Mouse (Mus musculus) kidney, embryonic 16.5 days (tissue): ENCODE data around the gene Phf5a. TPM values are rescaled to one million over a fixed set of nuclear protein-coding genes. Genes with fewer than 3 reads are reported as not detected.
A peak's percentile ranks its signal among the peaks of the same experiment; 100 is the strongest.

ENCODE experiments used
- ATAC-seq: fragments of 200-750 bp; cut with Nextera tagmentation; 2 replicates; pipeline ENCODE4 v1.8.0; 2017; ENCODE audit warnings: moderate TSS enrichment; ENCODE audit not compliant: low FRiP score, low TSS enrichment
- H3K27ac ChIP-seq: fragments of 300-500 bp; sonication (generic); 2 replicates; pipeline ENCODE4 v1.5.1; 2014; ENCODE audit warnings: low read length
- H3K27me3 ChIP-seq: fragments of 300-500 bp; sonication (generic); 2 replicates; pipeline ENCODE4 v1.6.1; 2014; ENCODE audit warnings: low read length, control low read depth, mixed read lengths; ENCODE audit not compliant: insufficient read depth
- H3K36me3 ChIP-seq: fragments of 300-500 bp; sonication (generic); 2 replicates; pipeline ENCODE4 v1.6.1; 2014; ENCODE audit warnings: low read length, control low read depth, mixed read lengths; ENCODE audit not compliant: insufficient read depth
- H3K4me1 ChIP-seq: fragments of 300-500 bp; sonication (generic); 2 replicates; pipeline ENCODE4 v1.6.1; 2014; ENCODE audit warnings: low read length, control low read depth, mixed read lengths; ENCODE audit not compliant: insufficient read depth
- H3K4me2 ChIP-seq: fragments of 300-500 bp; sonication (generic); replicated peaks from 2 replicates; pipeline ENCODE4 v1.6.1; 2014; ENCODE audit warnings: low read depth, low read length
- H3K4me3 ChIP-seq: fragments of 300-500 bp; sonication (generic); 2 replicates; pipeline ENCODE4 v1.5.1; 2014; ENCODE audit warnings: mild to moderate bottlenecking, low read length
- H3K9ac ChIP-seq: fragments of 300-500 bp; sonication (generic); replicated peaks from 2 replicates; pipeline ENCODE4 v1.6.1; 2014; ENCODE audit warnings: low read length
- H3K9me3 ChIP-seq: fragments of 300-500 bp; sonication (generic); 2 replicates; pipeline ENCODE4 v1.6.1; 2016; ENCODE audit warnings: low read length, control low read depth
- WGBS: fragments of 180-500 bp; shearing (Covaris S2); extraction: QIAGEN DNeasy Blood & Tissue Kit; methylation state at CpG from one replicate; pipeline ENCODE4 v1.1.7; 2014; 5-methylcytosine and 5-hydroxymethylcytosine counted together
- polyA plus RNA-seq: library from polyadenylated mRNA; unstranded; fragments of >200 nt; fragmentation: Nextera tagmentation; extraction: Ambion mirVana; gene quantifications from 2 replicates; pipeline ENCODE4 v1.2.1, GENCODE M21; 2015

The Phf5a gene
- polyA plus RNA-seq, 1 experiment from 2014 or later = 172 TPM

DNA sequence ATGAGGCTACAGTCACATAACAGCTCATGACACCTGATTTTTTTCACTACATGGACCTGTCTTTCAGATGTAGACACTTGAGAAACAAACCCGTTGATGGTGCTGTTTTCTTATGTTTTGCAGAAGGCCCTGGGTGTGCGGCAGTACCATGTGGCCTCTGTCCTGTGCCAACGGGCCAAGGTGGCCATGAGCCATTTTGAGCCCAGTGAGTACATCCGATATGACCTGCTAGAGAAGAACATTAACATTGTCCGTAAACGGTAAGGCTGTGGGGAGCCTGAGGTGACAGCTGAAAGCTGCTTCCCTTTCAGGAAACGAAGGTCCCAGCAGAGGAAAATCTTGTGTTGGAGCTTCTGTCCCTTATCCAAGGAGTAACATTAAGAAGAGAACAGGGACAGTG is 17.5 kb upstream of the Phf5a start:
- Histone ChIP-seq H3K9me3 (no peaks in the 10 kb centered on the region), H3K27ac (no peak overlapping the region), H3K4me2 (no peak overlapping the region), H3K9ac (no peak overlapping the region), H3K27me3 (no peaks in the 10 kb centered on the region), H3K4me1 (peaks cover 20% of the 10 kb centered on the region), H3K36me3 (peaks cover 38% of the 10 kb centered on the region), H3K4me3 (no peak overlapping the region)
- WGBS = 92% methylated on average over 7 of the region's 7 CpGs
- no peak for ATAC-seq

DNA sequence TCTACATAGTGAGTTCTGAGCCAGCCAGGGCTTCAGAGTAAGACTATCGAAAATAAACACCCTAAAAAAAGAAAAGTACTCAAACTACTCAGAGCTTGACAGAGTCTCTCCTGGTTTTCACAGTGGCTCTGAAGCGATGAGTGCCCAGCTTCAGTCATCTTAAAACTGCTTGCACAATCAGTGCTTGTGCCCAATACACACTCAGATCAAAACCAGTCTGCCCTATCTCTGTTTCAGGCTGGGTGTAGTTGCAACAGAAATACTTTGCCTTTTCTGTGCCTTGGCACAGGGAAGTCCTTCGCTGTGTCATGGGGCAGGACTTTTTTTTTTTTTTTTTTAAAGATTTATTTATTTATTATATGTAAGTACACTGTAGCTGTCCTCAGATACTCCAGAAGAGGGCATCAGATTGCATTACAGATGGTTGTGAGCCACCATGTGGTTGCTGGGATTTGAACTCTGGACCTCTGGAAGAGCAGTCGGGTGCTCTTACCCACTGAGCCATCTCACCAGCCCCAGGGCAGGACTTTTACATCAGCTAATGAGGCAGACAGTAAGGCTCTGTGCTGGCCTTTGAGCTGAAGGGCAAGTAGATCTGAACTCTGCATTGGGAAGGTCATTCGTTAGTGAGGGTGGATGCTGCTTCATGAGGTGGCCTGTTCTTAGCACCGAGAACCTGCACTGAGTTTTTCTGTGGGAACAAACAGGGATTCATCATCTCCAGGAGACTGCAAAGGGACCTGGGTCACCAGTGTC is 15.3 kb upstream of the Phf5a start:
- Histone ChIP-seq H3K4me2 (no peak overlapping the region), H3K4me1 (peaks cover 20% of the 10 kb centered on the region), H3K4me3 (no peak overlapping the region), H3K36me3 (peaks cover 29% of the 10 kb centered on the region), H3K27ac (peak overlapping the region; percentile 51; the same call in 1 of the 2 replicates), H3K9ac (no peak overlapping the region), H3K9me3 (no peaks in the 10 kb centered on the region), H3K27me3 (no peaks in the 10 kb centered on the region)
- ATAC-seq = no peak
- 86% methylated on average over 6 of the region's 6 CpGs for WGBS

GRCm38 (mm10) chr15:81885418-81885934 is 13.8 kb upstream of the Phf5a start:
- peak; percentile 74 for ATAC-seq
- peak overlapping the region; percentile 51 for H3K27ac ChIP-seq

DNA sequence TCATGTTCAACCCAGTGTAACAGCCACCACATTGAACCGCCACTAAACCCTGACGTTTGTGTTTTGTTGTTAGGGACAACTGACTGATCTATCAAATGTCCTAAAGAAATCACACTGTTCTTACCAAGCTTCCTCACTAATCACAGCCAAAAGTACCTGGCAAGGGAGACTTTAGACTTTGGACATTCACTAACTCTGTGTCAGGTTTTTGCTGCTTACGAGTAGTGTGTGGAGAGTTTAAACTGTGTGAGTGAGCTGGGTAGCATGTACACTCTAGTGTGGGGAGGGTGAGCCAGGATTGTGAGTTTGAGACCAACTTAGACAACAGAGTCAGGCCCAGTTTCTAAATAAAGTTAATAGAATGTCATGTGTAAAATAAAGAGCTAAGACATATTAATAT is 10.6 kb upstream of the Phf5a start:
- H3K4me2 ChIP-seq = no peak overlapping the region
- H3K27ac ChIP-seq = no peak overlapping the region
- peaks cover 5% of the 10 kb centered on the region; the same call in 1 of the 2 replicates for H3K36me3 ChIP-seq
- no peak overlapping the region for H3K4me3 ChIP-seq
- ATAC-seq = no peak
- H3K9ac ChIP-seq = no peak overlapping the region
- H3K4me1 ChIP-seq = peaks cover 28% of the 10 kb centered on the region
- no peaks in the 10 kb centered on the region for H3K27me3 ChIP-seq
- no peaks in the 10 kb centered on the region for H3K9me3 ChIP-seq
- WGBS = 82% methylated on average over 3 of the region's 3 CpGs

More at GRCm38 (mm10) chr15:81885418-81885934, 13.8 kb upstream of the Phf5a start:
- no peak overlapping the region for H3K4me3 ChIP-seq
- no peak overlapping the region for H3K9ac ChIP-seq
- no peak overlapping the region for H3K4me2 ChIP-seq
- H3K4me1 ChIP-seq = peaks cover 22% of the 10 kb centered on the region
- WGBS = 47% methylated on average over 3 of the region's 3 CpGs
- H3K9me3 ChIP-seq = no peaks in the 10 kb centered on the region
- peaks cover 17% of the 10 kb centered on the region for H3K36me3 ChIP-seq
- no peaks in the 10 kb centered on the region for H3K27me3 ChIP-seq

DNA sequence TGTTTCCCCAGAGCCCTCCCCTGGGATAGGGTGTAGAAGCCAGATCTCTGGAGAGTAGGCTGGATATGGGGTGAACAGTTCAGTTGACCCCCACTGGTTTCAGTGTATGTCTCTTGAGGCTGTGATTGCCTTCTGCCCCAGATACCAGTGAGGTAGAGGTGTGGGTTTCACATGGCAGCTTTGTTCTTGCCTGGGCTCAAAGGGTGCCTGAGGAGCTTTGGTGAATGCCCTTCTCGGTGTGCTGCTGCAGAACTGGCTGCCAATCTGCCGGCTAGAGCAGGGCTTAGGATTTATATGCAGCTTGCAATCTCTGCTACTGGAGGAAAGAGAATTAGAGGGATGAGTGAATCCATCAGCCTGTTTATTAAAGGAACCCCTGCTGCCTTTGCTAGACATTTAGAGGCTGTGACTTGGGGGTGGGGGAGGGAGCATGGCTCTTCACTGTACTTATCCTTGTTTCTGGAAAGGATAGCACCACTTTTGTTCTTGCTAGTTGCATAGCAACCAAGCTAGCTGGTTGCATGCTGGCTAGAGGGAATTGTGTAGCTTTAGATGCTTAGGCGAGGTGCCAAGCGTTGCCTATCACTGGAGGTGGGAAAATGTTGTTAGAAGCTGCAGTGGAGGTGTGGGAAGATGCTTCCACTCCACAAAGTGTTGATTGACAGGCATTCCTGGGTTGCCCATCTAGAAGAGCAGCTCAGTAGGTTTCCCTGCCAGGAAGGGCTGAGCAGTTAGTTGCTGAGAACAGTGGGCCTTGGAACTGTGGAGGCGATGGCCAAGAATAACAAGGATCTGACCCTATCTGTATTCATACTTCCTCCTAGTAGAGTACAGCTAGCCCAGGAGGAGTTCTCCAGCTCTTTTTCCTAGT is 8.1 kb upstream of the Phf5a start:
- H3K4me1 ChIP-seq = peaks cover 11% of the 10 kb centered on the region
- 70% methylated on average over 5 of the region's 5 CpGs for WGBS
- no peaks in the 10 kb centered on the region for H3K9me3 ChIP-seq
- no peaks in the 10 kb centered on the region for H3K27me3 ChIP-seq
- no peak overlapping the region for H3K4me3 ChIP-seq
- no peak overlapping the region for H3K27ac ChIP-seq
- H3K4me2 ChIP-seq = no peak overlapping the region
- ATAC-seq = no peak
- no peaks in the 10 kb centered on the region for H3K36me3 ChIP-seq
- no peak overlapping the region for H3K9ac ChIP-seq

- H3K9ac ChIP-seq = peak within 1 kb of the TSS; percentile 81
- no peaks in the 10 kb centered on the region for H3K27me3 ChIP-seq
- H3K27ac ChIP-seq = peak within 1 kb of the TSS; percentile 97
- H3K9me3 ChIP-seq = no peaks in the 10 kb centered on the region
- ATAC-seq = peak; percentile 85
- WGBS = under 1% methylated on average over 53 of the region's 53 CpGs
- H3K4me2 ChIP-seq = peak within 1 kb of the TSS; percentile 76
- peaks cover 17% of the 10 kb centered on the region for H3K4me1 ChIP-seq
- H3K4me3 ChIP-seq = peak within 1 kb of the TSS; percentile 81
- peaks cover 32% of the 10 kb centered on the region for H3K36me3 ChIP-seq
These were observed 788 bp upstream of the Phf5a start, which contains the start of gene Aco2 for GRCm38 (mm10) chr15:81872262-81873136. Gene Aco2 (plus strand): TSS chr15:81872309.

GRCm38 (mm10) chr15:81869985-81870384 is 1.7 kb downstream of the Phf5a start:
- no peak overlapping the region for H3K4me2 ChIP-seq
- no peak overlapping the region for H3K9ac ChIP-seq
- WGBS = 98% methylated on average over 5 of the region's 5 CpGs
- peaks cover 17% of the 10 kb centered on the region for H3K4me1 ChIP-seq
- H3K9me3 ChIP-seq = no peaks in the 10 kb centered on the region
- H3K27ac ChIP-seq = no peak overlapping the region
- H3K27me3 ChIP-seq = no peaks in the 10 kb centered on the region
- ATAC-seq = no peak
- H3K36me3 ChIP-seq = peaks cover 53% of the 10 kb centered on the region
- no peak overlapping the region for H3K4me3 ChIP-seq

DNA sequence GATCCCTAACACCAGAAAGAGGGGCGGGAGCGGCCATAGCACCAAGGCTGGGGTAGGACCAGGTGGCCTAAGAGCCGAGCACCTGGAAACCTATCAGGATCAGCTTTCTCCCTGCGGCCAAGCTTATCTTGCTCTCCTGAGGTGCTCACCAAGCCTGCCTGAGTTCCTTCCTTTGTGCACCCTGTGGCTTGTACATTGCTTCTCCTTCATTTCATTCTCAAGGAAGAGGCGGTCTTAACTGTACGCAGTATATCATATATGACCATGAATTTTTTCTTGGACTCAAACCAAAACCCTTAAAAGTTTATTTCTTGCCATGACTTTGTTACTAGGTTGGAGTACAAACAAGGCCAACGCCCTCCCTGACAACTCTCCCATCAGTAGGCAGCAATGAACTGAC is 7.5 kb downstream of the Phf5a start:
- no peak for ATAC-seq

More for the DNA sequence above, 7.5 kb downstream of the Phf5a start:
- H3K4me1 ChIP-seq = peaks cover 8% of the 10 kb centered on the region; the same call in 1 of the 2 replicates
- H3K4me2 ChIP-seq = no peak overlapping the region
- 94% methylated on average over 7 of the region's 7 CpGs for WGBS
- no peaks in the 10 kb centered on the region for H3K27me3 ChIP-seq
- no peak overlapping the region for H3K4me3 ChIP-seq
- no peak overlapping the region for H3K9ac ChIP-seq
- H3K9me3 ChIP-seq = no peaks in the 10 kb centered on the region
- no peak overlapping the region for H3K27ac ChIP-seq
- peaks cover 44% of the 10 kb centered on the region for H3K36me3 ChIP-seq
